Mouse (Mus musculus): Measurements from ENCODE around the gene Arhgap19.

Gene Arhgap19

GRCm38 (mm10) chr19:41800986-41801741, 683 bp downstream of the Arhgap19 start:
- intact Hi-C loops (cut with DNase I) = loop anchor here (5.0 kb wide), 1 partner anchor 46 kb away; the partner anchor contains the start of gene Frat2

- intact Hi-C loops (cut with DNase I) = loop anchor here (5.0 kb wide), 1 partner anchor 47 kb away; the partner anchor contains the start of gene Frat2
These were observed 1.4 kb downstream of the Arhgap19 start for GRCm38 (mm10) chr19:41800451-41800850.

GRCm38 (mm10) chr19:41797536-41797935, 4.3 kb downstream of the Arhgap19 start:
- intact Hi-C loops (cut with DNase I) = no loop called here

GRCm38 (mm10) chr19:41796789-41797327, 5.0 kb downstream of the Arhgap19 start:
- intact Hi-C loops (cut with DNase I) = no loop called here

GRCm38 (mm10) chr19:41796148-41796760, 5.6 kb downstream of the Arhgap19 start:
- intact Hi-C loops (cut with DNase I) = no loop called here

GRCm38 (mm10) chr19:41794901-41795300, 6.9 kb downstream of the Arhgap19 start:
- intact Hi-C loops (cut with DNase I) = no loop called here

GRCm38 (mm10) chr19:41794017-41794416, 7.8 kb downstream of the Arhgap19 start:
- intact Hi-C loops (cut with DNase I) = no loop called here

GRCm38 (mm10) chr19:41792934-41793486, 8.8 kb downstream of the Arhgap19 start:
- intact Hi-C loops (cut with DNase I) = no loop called here

GRCm38 (mm10) chr19:41791384-41791783, 10.5 kb downstream of the Arhgap19 start:
- intact Hi-C loops (cut with DNase I) = no loop called here

- intact Hi-C loops (cut with DNase I) = no loop called here
These were observed 12.5 kb downstream of the Arhgap19 start for GRCm38 (mm10) chr19:41789110-41789961.

- intact Hi-C loops (cut with DNase I) = no loop called here
These were observed 15.0 kb downstream of the Arhgap19 start for GRCm38 (mm10) chr19:41786896-41787295.

GRCm38 (mm10) chr19:41777514-41777913, 24.3 kb downstream of the Arhgap19 start:
- intact Hi-C loops (cut with DNase I) = no loop called here

GRCm38 (mm10) chr19:41768711-41769110, 33.1 kb downstream of the Arhgap19 start:
- intact Hi-C loops (cut with DNase I) = loop anchor here (10.0 kb wide), 1 partner anchor 454 kb away; no protein-coding TSS in a partner anchor

GRCm38 (mm10) chr19:41766628-41767027, 35.2 kb downstream of the Arhgap19 start:
- intact Hi-C loops (cut with DNase I) = loop anchor here (10.0 kb wide), 1 partner anchor 452 kb away; no protein-coding TSS in a partner anchor

- intact Hi-C loops (cut with DNase I) = loop anchor here (2.0 to 10.0 kb wide), 2 partner anchors 117 to 449 kb away; no protein-coding TSS in a partner anchor
These were observed 37.8 kb downstream of the Arhgap19 start for GRCm38 (mm10) chr19:41763870-41764660.

- intact Hi-C loops (cut with DNase I) = loop anchor here (10.0 kb wide), 1 partner anchor 447 kb away; no protein-coding TSS in a partner anchor
These were observed 40.3 kb downstream of the Arhgap19 start for GRCm38 (mm10) chr19:41761529-41761928.

- intact Hi-C loops (cut with DNase I) = loop anchor here (1.0 to 10.0 kb wide), 2 partner anchors 103 to 445 kb away; no protein-coding TSS in a partner anchor
These were observed 42.1 kb downstream of the Arhgap19 start for GRCm38 (mm10) chr19:41759765-41760164.

- intact Hi-C loops (cut with DNase I) = loop anchor here (1.0 kb wide), 1 partner anchor 103 kb away; no protein-coding TSS in a partner anchor
These were observed 42.6 kb downstream of the Arhgap19 start for GRCm38 (mm10) chr19:41759270-41759669.

- intact Hi-C loops (cut with DNase I) = no loop called here
These were observed 47.1 kb downstream of the Arhgap19 start for GRCm38 (mm10) chr19:41754760-41755159.

GRCm38 (mm10) chr19:41751906-41752305, 49.9 kb downstream of the Arhgap19 start:
- intact Hi-C loops (cut with DNase I) = no loop called here
